Mouse (Mus musculus) cerebellum, adult 2 months (tissue): ENCODE measurements around the gene Hnrnpu. TPM values are rescaled to one million over a fixed set of nuclear protein-coding genes. Genes with fewer than 3 reads are reported as not detected.

Experiments
- DNase-seq, 2 experiments: peaks; one replicate each; pipeline ENCODE4 v3.0.0; 2021
- H3K27ac ChIP-seq: fragments of 200-500 bp; 2 replicates; pipeline ENCODE4 v1.5.1; 2012; ENCODE audit warnings: low read length, control low read depth, inconsistent platforms; ENCODE audit not compliant: insufficient read depth
- H3K27me3 ChIP-seq: fragments of 200-500 bp; 2 replicates; pipeline ENCODE4 v1.6.1; 2012; ENCODE audit warnings: inconsistent platforms, mild to moderate bottlenecking, low read length, moderate library complexity; ENCODE audit not compliant: control insufficient read depth, insufficient read depth
- H3K4me1 ChIP-seq: fragments of 200-500 bp; 2 replicates; pipeline ENCODE4 v1.6.1; 2011; ENCODE audit warnings: low read length; ENCODE audit not compliant: control insufficient read depth, insufficient read depth
- H3K4me3 ChIP-seq: fragments of 200-500 bp; replicated peaks from 2 replicates; pipeline ENCODE3; 2011; ENCODE audit warnings: mild to moderate bottlenecking, low read depth, low read length, control low read depth; ENCODE audit not compliant: insufficient read depth
- CTCF ChIP-seq: fragments of 200-500 bp; IDR thresholded peaks from 2 replicates; pipeline ENCODE4 v1.5.1; 2011; ENCODE audit warnings: low read depth, mild to moderate bottlenecking, control low read depth, low read length, moderate library complexity, borderline replicate concordance; ENCODE audit not compliant: insufficient read depth
- POLR2A ChIP-seq: fragments of 200-500 bp; IDR thresholded peaks from 2 replicates; pipeline ENCODE4 v1.6.1; 2011; ENCODE audit warnings: low read length, control low read depth, borderline replicate concordance; ENCODE audit not compliant: insufficient read depth
- WGBS: fragments of 180-500 bp; shearing (Covaris S2); methylation state at CpG from one replicate; pipeline ENCODE4 v1.1.7; 2018; 5-methylcytosine and 5-hydroxymethylcytosine counted together
- polyA plus RNA-seq: library from polyadenylated mRNA; depleted of rRNA; stranded (reverse); fragments of >200 nt; gene quantifications from 2 replicates; pipeline ENCODE4 v1.2.3, GENCODE M21; 2012

Gene Hnrnpu
- polyA plus RNA-seq, 1 experiment, result 365 TPM

- 0 out of 2 replicates have a peak, but pooled peaks have one; percentile 8 for TF ChIP-seq POLR2A
- no peak for TF ChIP-seq CTCF
- Histone ChIP-seq H3K4me1 (peaks cover 6% of the 10 kb centered on the region; the same call in 1 of the 2 replicates), H3K4me3 (peak overlapping the region; percentile 82), H3K27me3 (no peaks in the 10 kb centered on the region), H3K27ac (peak overlapping the region; percentile 98)
- WGBS, result 2% methylated on average over 79 of the region's 89 CpGs
- DNase-seq, result peak in 1 of 2 experiments; percentile 56
Measured at GRCm38 (mm10) chr1:178336777-178337481, 668 bp downstream of the Hnrnpu start.

DNA sequence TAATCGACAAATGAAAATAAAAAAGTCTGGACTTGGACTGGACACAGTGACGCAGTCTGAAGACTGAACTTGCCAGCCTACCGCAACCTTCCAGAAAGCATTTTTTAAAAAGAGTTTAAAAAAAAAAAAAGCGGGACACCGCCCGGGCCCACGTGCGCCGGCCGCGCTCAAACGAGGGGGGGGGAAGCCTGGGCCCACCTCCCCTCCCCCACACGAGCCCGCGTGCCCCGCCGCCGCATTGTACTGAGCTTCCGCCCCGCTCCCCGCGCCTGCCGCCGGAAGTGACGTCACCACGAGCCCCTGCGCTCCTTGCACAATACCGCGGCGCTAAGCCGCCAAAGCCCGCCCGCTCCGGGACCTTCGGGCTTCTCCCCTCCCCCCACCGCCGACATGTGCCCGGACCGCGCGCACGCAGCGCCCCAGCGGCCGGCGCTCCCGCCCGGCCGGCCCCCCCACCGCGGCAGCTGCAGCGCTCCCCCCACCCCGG, 1.3 kb downstream of the Hnrnpu start:
- TF ChIP-seq CTCF (no peak), POLR2A (0 out of 2 replicates have a peak, but pooled peaks have one; percentile 2)
- no peak overlapping the region for H3K27ac ChIP-seq
- WGBS, result under 1% methylated on average over 51 of the region's 53 CpGs
- peaks cover 6% of the 10 kb centered on the region; the same call in 1 of the 2 replicates for H3K4me1 ChIP-seq
- no peaks in the 10 kb centered on the region for H3K27me3 ChIP-seq
- peak; percentile 91 to 93 for DNase-seq
- peak overlapping the region; percentile 82 for H3K4me3 ChIP-seq

- no peak for TF ChIP-seq POLR2A
- no peak for TF ChIP-seq CTCF
- under 1% methylated on average over 16 of the region's 16 CpGs for WGBS
- Histone ChIP-seq H3K4me1 (peaks cover 6% of the 10 kb centered on the region; the same call in 1 of the 2 replicates), H3K27me3 (no peaks in the 10 kb centered on the region), H3K27ac (no peak overlapping the region), H3K4me3 (peak overlapping the region; percentile 82)
- DNase-seq, result peak; percentile 25 to 27
Measured at GRCm38 (mm10) chr1:178335860-178336261, 1.7 kb downstream of the Hnrnpu start.

- Histone ChIP-seq H3K27me3 (no peaks in the 10 kb centered on the region), H3K27ac (no peak overlapping the region), H3K4me1 (peaks cover 6% of the 10 kb centered on the region; the same call in 1 of the 2 replicates), H3K4me3 (no peak overlapping the region)
- WGBS, result 31% methylated on average over 6 of the region's 6 CpGs
- DNase-seq, result no peak
- TF ChIP-seq CTCF, result no peak
- no peak for TF ChIP-seq POLR2A
Measured at GRCm38 (mm10) chr1:178329946-178330345, 7.7 kb downstream of the Hnrnpu start.

DNA sequence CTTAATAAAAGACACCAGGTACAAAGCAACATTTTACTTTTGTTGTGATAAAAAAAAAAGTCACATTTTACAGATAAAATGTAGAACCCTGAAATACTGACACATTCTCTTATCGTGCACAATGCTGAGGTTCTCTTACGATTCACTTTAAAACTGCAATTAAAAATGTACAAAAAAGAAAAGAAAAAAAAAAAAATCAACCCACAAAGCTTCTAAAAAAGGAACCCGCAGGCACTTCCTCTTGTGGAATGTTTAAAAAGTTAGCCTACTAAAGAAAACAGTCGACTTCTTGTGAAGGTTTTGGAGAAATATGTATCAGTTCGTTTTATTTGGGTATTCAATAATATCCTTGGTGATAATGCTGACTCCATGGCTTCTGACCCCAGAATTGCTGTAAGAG, 8.6 kb downstream of the Hnrnpu start:
- DNase-seq, result no peak
- 63% methylated on average over 5 of the region's 5 CpGs for WGBS
- no peak overlapping the region for H3K27ac ChIP-seq
- TF ChIP-seq POLR2A (no peak), CTCF (no peak)
- no peaks in the 10 kb centered on the region for H3K27me3 ChIP-seq
- peaks cover 6% of the 10 kb centered on the region; the same call in 1 of the 2 replicates for H3K4me1 ChIP-seq
- H3K4me3 ChIP-seq, result no peak overlapping the region

DNA sequence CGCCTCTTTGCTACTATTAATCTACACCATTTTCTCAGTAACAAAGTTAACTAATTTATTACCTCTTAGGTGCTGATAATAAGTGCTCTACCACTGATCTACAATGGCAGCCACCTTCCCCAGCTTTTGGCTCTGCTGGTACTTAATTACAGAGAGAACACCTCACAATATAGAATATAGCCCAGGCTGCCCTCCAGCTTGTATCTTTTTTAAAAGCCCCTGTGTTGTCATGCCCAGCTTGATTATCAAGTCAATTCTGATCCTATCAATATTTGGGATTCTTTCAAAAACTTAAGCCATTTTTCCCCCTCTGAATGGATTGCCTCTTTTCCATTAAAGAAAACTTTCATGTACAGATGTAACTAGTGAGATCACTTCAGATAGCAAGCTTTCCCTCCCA, 10.6 kb downstream of the Hnrnpu start:
- TF ChIP-seq POLR2A (no peak), CTCF (no peak)

DNA sequence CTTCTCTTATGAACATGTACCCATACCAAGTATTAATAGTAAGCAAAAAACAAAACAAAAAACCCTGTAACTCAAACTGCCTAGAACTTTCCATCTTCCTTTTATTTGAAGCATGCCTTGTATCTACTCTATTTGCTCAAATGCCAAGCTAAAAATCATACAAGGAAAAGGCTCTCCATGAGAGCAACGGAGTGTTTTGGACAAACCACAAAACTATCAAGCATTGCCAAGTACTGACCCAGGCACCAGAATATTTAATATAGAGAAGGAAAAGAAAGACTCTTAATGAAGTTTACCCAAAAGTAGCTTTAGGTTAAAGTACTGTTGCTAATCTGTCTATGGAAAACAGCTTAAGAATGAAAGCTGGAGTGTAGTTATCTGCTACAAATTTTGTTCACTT, 11.2 kb downstream of the Hnrnpu start:
- Histone ChIP-seq H3K27me3 (no peaks in the 10 kb centered on the region), H3K27ac (no peak overlapping the region), H3K4me1 (peaks cover under 1% of the 10 kb centered on the region; the same call in 1 of the 2 replicates), H3K4me3 (no peak overlapping the region)
- no peak for TF ChIP-seq CTCF
- no peak for TF ChIP-seq POLR2A
- no peak for DNase-seq
- WGBS, result 2% methylated on average over 1 of the region's 1 CpGs

More for the DNA sequence above, 10.6 kb downstream of the Hnrnpu start:
- Histone ChIP-seq H3K4me1 (no peaks in the 10 kb centered on the region; the same call in 1 of the 2 replicates), H3K27ac (no peak overlapping the region), H3K27me3 (no peaks in the 10 kb centered on the region), H3K4me3 (no peak overlapping the region)
- DNase-seq, result no peak
- 82% methylated on average over 1 of the region's 1 CpGs for WGBS

DNA sequence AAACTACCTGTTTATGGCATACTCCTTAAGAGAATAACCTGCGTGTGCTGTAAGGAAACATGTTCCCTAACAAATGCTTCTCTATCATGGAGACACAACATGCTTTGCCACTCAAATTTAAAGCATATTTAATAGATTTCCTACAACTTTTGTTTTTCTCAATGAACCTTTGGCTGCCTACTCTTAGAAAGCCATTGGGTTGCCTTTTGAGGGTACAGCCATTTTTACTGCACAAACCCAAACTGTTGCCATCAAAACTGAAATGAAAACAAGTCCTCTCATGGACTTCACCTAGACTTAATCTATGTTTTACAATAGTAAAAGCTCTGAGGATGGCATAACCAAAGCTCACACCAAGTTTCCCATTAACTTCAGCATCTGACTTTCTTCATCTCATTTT, 13.0 kb downstream of the Hnrnpu start:
- H3K4me3 ChIP-seq, result no peak overlapping the region
- WGBS, result 92% methylated on average over 1 of the region's 1 CpGs
- H3K27ac ChIP-seq, result no peak overlapping the region
- no peak for DNase-seq
- no peaks in the 10 kb centered on the region for H3K27me3 ChIP-seq
- no peak for TF ChIP-seq CTCF
- H3K4me1 ChIP-seq, result peaks cover 9% of the 10 kb centered on the region; the same call in 1 of the 2 replicates
